Mouse (Mus musculus) lung, postnatal 0 days (tissue): ENCODE measurements around the gene Tcp11l2.

Source experiments
- CTCF ChIP-seq: IDR thresholded peaks from 2 replicates; pipeline ENCODE4 v1.5.1; 2016; ENCODE audit warnings: antibody characterized with exemption, mild to moderate bottlenecking
- EP300 ChIP-seq: IDR thresholded peaks from 2 replicates; pipeline ENCODE4 v1.6.1; 2016; ENCODE audit warnings: antibody characterized with exemption, mild to moderate bottlenecking, control low read depth

DNA sequence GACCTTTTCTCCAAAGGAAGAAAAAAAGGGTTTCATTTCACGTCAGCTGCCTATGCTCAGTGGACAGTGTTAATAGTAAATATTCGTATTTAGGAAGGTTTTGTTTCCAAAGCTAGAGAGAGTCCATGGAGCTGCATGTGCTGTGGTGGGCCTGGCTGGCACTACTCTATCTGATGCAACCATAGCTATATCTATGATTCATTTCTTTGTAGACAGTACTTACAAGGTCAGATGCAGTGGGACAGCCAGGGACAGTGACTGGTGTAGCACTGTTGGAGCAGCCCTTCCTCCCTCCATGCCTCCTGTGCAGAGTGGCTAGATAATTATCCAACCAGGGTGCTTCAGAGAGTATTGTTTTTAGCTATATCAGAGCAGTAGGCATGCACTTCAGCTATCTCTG lies 35.9 kb downstream of the Tcp11l2 start:
- TF ChIP-seq CTCF (no peak), EP300 (no peak)
